Mouse (Mus musculus): ENCODE measurements around the gene Atp6v0a2.

The Atp6v0a2 gene

DNA sequence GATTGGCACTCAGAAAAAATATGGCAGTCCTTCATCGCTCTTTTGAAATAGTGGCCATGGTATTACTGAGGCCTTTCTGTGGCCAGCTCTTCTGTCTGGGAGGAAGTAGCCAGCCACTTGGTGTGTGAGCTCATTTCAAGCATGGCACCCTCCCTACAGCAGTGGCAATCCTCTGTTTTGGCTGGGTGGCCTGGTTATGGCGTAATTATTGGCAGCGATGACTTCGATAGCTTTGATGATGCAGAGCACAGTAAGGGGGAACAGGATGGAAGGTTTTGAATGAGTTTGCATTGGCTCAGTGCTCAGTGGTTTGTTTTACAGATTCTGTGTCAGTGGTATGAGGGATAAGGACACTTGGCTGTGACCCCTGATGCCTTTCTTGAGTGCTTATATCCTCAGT is 8.3 kb downstream of the Atp6v0a2 start:
- DNase-seq (ENCODE audit: low spot score in 2 of 2): no peak

- DNase-seq (ENCODE audit: low spot score in 2 of 2): peak; percentile 36 to 40
Measured at GRCm38 (mm10) chr5:124637300-124637699, 8.9 kb downstream of the Atp6v0a2 start.

GRCm38 (mm10) chr5:124637836-124638235 is 9.5 kb downstream of the Atp6v0a2 start:
- no peak for DNase-seq (ENCODE audit: low spot score in 2 of 2)

GRCm38 (mm10) chr5:124713741-124714140 is 85.4 kb downstream of the Atp6v0a2 start:
- no peak for DNase-seq (ENCODE audit: low spot score in 2 of 2)

DNA sequence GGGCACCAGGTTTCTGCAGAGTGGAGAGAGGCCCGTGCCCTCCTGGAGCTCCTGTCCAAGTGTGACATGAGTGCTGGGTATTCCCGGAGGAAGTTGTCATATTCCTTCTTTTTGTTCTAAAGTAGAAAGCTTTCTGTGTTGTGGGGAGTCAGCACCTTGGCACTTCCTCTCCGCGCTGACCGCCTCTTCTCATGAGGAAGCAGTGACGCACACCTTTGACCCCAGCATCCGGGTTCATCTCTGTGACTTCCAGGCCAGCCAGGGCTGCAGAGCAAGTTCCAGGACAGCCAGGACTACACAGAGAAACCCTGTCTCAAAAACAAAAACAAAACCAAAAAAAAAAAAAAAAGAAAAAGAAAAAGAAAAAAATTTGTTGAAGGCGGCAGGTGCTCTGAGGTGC is 86.8 kb downstream of the Atp6v0a2 start:
- no peak for DNase-seq (ENCODE audit: low spot score in 2 of 2)

DNA sequence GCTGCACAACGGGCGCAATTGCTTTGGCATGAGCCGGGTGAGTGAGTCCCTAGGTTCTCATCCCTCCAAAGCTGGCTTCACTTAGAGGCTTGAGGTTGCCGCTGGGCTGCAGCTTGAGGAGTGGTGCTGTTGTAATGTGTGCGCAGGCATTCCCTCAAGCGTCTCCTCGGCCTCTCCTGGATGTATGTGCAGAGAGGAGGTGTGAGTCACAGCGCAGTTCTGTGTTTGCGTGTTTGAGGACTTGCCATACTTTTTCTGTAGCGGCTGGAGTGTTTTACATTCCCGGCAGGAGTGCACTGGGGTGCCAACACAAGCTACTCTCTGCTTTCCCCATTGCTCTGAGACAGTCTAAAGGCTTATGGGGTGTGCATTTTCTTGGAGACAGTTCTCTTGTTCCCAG is 89.6 kb downstream of the Atp6v0a2 start:
- DNase-seq (ENCODE audit: low spot score in 2 of 2): no peak

DNA sequence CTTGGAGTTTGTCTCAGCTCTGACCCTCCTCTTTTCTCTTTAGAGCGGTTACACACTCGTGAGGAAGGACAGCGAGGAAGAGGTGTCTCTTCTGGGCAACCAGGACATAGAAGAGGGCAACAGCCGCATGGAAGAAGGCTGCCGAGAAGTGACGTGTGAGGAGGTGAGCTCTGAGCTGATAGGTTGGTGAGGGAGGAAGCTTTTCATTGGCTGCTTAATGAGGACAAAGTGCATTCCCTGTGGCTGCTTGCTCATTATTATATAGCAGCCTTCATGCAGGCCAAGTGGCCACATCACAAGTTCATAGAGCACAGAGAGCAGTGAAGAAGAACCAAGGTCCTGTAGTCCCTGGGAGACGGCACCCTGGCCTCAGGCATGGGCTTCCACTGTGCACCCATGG is 90.0 kb downstream of the Atp6v0a2 start:
- no peak for DNase-seq (ENCODE audit: low spot score in 2 of 2)

DNA sequence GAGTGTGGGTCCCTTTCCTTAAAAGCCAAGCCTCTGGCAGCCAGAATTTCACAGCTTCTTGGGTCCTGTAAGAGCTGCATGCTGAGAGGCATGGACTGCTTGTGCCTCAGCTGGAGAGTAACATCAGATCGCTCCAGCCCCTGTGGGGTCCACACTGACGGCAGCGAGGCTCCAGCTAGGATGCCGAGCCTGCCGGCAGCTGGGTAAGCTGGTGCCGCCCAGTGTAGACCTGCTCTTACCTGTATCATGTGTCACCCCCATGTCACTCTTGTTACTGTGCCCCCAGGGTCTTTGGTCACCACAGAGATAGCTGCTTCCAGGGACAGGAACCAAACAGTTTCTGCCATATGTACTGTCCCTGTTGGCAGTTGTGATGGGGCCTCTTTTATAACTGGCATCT is 94.7 kb downstream of the Atp6v0a2 start:
- no peak for DNase-seq (ENCODE audit: low spot score in 2 of 2)

GRCm38 (mm10) chr5:124724997-124725396 is 96.6 kb downstream of the Atp6v0a2 start, which contains the start of gene Dnah10:
Dnah10 (plus strand) TSS chr5:124725085.
- no peak for DNase-seq (ENCODE audit: low spot score in 2 of 2)

GRCm38 (mm10) chr5:124729662-124730206 is 101.4 kb downstream of the Atp6v0a2 start:
- no peak for DNase-seq (ENCODE audit: low spot score in 2 of 2)

- no peak for DNase-seq (ENCODE audit: low spot score in 2 of 2)
Measured at GRCm38 (mm10) chr5:124733961-124734360, 105.6 kb downstream of the Atp6v0a2 start.

DNA sequence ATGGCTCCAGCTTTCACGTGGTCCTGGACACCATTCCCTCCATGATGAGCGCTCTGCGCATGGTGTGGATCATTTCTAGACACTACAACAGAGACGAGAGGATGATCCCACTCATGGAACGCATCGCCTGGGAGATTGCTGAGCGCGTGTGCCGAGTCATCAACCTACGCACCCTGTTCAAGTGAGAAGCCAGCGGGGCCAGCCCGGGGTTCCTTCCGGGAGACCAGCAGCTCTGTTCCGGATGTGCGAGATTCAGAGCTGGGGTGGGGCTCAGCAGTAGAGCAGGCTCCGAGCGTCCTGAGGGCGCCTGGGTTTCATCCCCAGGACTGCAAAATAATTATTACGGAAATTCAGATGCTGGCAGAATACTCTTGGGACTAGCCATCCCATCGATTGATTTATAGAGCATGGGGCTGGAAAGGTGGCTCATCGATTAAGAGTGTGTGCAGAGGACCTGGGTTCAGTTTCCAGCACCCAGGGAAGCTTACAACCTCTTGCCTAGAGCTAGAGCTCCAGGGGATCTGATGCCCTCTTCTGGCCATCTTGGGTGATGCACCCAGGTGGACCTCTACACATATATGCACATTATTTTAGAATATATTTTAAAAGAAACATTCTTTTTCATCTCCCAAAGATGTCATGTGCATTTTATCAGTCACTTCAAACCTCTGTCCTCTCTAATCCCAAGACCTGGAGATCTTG is 113.7 kb downstream of the Atp6v0a2 start:
- DNase-seq (ENCODE audit: low spot score in 2 of 2): no peak

GRCm38 (mm10) chr5:124743841-124744240 is 115.5 kb downstream of the Atp6v0a2 start:
- no peak for DNase-seq (ENCODE audit: low spot score in 2 of 2)

GRCm38 (mm10) chr5:124746220-124746619 is 117.8 kb downstream of the Atp6v0a2 start:
- no peak for DNase-seq (ENCODE audit: low spot score in 2 of 2)

- DNase-seq (ENCODE audit: low spot score in 2 of 2): no peak
Measured at GRCm38 (mm10) chr5:124748296-124748695, 119.9 kb downstream of the Atp6v0a2 start.

GRCm38 (mm10) chr5:124751656-124752055 is 123.3 kb downstream of the Atp6v0a2 start:
- no peak for DNase-seq (ENCODE audit: low spot score in 2 of 2)

DNA sequence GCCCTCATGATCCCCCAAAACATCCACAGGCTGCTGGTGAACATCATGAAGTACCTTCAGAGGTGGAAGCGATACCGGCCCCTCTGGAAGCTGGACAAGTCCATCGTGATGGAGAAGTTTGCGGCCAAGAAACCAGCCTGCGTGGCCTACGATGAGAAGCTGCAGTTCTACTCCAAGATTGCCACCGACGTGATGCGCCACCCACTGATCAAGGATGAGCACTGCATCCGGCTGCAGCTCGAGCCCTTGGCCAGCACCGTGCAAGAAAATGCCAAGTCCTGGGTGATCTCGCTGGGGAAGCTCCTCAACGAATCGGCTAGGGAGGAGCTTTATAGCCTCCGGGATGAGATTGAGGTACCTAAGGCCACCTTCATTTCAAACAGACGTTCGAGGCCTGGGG is 132.6 kb downstream of the Atp6v0a2 start:
- DNase-seq (ENCODE audit: low spot score in 2 of 2): no peak

- DNase-seq (ENCODE audit: low spot score in 2 of 2): no peak
Measured at GRCm38 (mm10) chr5:124761787-124762186, 133.4 kb downstream of the Atp6v0a2 start.
